Mouse (Mus musculus) embryo, embryonic 11 days (tissue): ENCODE measurements around the gene Nup133.

Source experiments
- DNase-seq: peaks from one replicate; pipeline ENCODE4 v3.0.0-alpha.2; 2015

Nup133 gene

GRCm38 (mm10) chr8:123884721-123885565 is 64.1 kb downstream of the Nup133 start:
- peak; percentile 43 for DNase-seq

- no peak for DNase-seq
These were observed 66.0 kb downstream of the Nup133 start for GRCm38 (mm10) chr8:123883094-123883493.

- DNase-seq, result no peak
These were observed 66.7 kb downstream of the Nup133 start for GRCm38 (mm10) chr8:123882412-123882811.

- DNase-seq, result no peak
These were observed 68.2 kb downstream of the Nup133 start for GRCm38 (mm10) chr8:123880821-123881350.

- no peak for DNase-seq
These were observed 68.8 kb downstream of the Nup133 start for GRCm38 (mm10) chr8:123880271-123880670.

- DNase-seq, result no peak
These were observed 71.2 kb downstream of the Nup133 start for GRCm38 (mm10) chr8:123877865-123878264.

GRCm38 (mm10) chr8:123874324-123874723 is 74.7 kb downstream of the Nup133 start:
- no peak for DNase-seq

GRCm38 (mm10) chr8:123873364-123873763 is 75.7 kb downstream of the Nup133 start:
- DNase-seq, result no peak

GRCm38 (mm10) chr8:123872048-123872447 is 77.0 kb downstream of the Nup133 start:
- DNase-seq, result no peak

- DNase-seq, result no peak
These were observed 82.1 kb downstream of the Nup133 start for GRCm38 (mm10) chr8:123866971-123867370.

- DNase-seq, result no peak
These were observed 83.3 kb downstream of the Nup133 start for GRCm38 (mm10) chr8:123865786-123866185.

- no peak for DNase-seq
These were observed 88.7 kb downstream of the Nup133 start for GRCm38 (mm10) chr8:123860386-123860785.

- DNase-seq, result peak; percentile 67
These were observed 89.3 kb downstream of the Nup133 start, which contains the start of gene Ccsap for GRCm38 (mm10) chr8:123859648-123860259. TSS of gene Ccsap (minus strand) at chr8:123860209.

- DNase-seq, result peak; percentile 96
These were observed 90.0 kb downstream of the Nup133 start for GRCm38 (mm10) chr8:123858941-123859647.

- DNase-seq, result peak; percentile 59
These were observed 90.5 kb downstream of the Nup133 start for GRCm38 (mm10) chr8:123858574-123858940.

- DNase-seq, result no peak
These were observed 91.7 kb downstream of the Nup133 start for GRCm38 (mm10) chr8:123857361-123857760.

GRCm38 (mm10) chr8:123854733-123855475 is 94.2 kb downstream of the Nup133 start:
- DNase-seq, result no peak

GRCm38 (mm10) chr8:123854252-123854651 is 94.8 kb downstream of the Nup133 start:
- DNase-seq, result no peak

- DNase-seq, result no peak
These were observed 97.5 kb downstream of the Nup133 start for GRCm38 (mm10) chr8:123851590-123851989.

- DNase-seq, result no peak
These were observed 99.7 kb downstream of the Nup133 start for GRCm38 (mm10) chr8:123849352-123849751.

- no peak for DNase-seq
These were observed 101.5 kb downstream of the Nup133 start for GRCm38 (mm10) chr8:123847546-123847945.
